Mouse (Mus musculus): ENCODE data around the gene Adamtsl4. TPM values are rescaled to one million over a fixed set of nuclear protein-coding genes. Genes with fewer than 3 reads are reported as not detected.
"Not testable (repeated sequence)": the region's sequence is repeated elsewhere in the genome, so short reads cannot be mapped to it uniquely, and the experiment has no call there.

The Adamtsl4 gene
- polyA plus RNA-seq, 1 experiment from 2014 or later = 1.0 TPM

GRCm38 (mm10) chr3:95695796-95696195 is 8.1 kb upstream of the Adamtsl4 start:
- Histone ChIP-seq H3K4me3 (no peak overlapping the region), H3K36me3 (no peaks in the 10 kb centered on the region), H3K27ac (no peak overlapping the region), H3K27me3 (no peaks in the 10 kb centered on the region), H3K4me2 (no peak overlapping the region), H3K9ac (no peak overlapping the region), H3K4me1 (replicated peaks) (peaks cover 25% of the 10 kb centered on the region), H3K9me3 (no peaks in the 10 kb centered on the region)
- 21% methylated on average over 3 of the region's 3 CpGs for WGBS
- no peak for ATAC-seq (ENCODE audit: low FRiP score)

- no peak overlapping the region for H3K4me2 ChIP-seq
- no peaks in the 10 kb centered on the region for H3K9me3 ChIP-seq
- H3K27ac ChIP-seq = no peak overlapping the region
- H3K27me3 ChIP-seq = no peaks in the 10 kb centered on the region
- H3K4me3 ChIP-seq = no peak overlapping the region
- no peak for ATAC-seq (ENCODE audit: low FRiP score)
- 91% methylated on average over 11 of the region's 11 CpGs for WGBS
- no peak overlapping the region for H3K9ac ChIP-seq
- H3K36me3 ChIP-seq = no peaks in the 10 kb centered on the region
- H3K4me1 ChIP-seq (replicated peaks) = peaks cover 20% of the 10 kb centered on the region
These were observed 7.3 kb upstream of the Adamtsl4 start for GRCm38 (mm10) chr3:95694808-95695703.

GRCm38 (mm10) chr3:95693821-95694807 is 6.4 kb upstream of the Adamtsl4 start:
- Histone ChIP-seq H3K9ac (no peak overlapping the region), H3K36me3 (no peaks in the 10 kb centered on the region), H3K4me2 (no peak overlapping the region), H3K27me3 (no peaks in the 10 kb centered on the region), H3K4me1 (replicated peaks) (peaks cover 14% of the 10 kb centered on the region), H3K9me3 (no peaks in the 10 kb centered on the region), H3K27ac (no peak overlapping the region), H3K4me3 (no peak overlapping the region)
- ATAC-seq (ENCODE audit: low FRiP score) = no peak
- 58% methylated on average over 11 of the region's 11 CpGs for WGBS

- Histone ChIP-seq H3K4me1 (replicated peaks) (peaks cover 22% of the 10 kb centered on the region), H3K27ac (no peak overlapping the region), H3K9me3 (no peaks in the 10 kb centered on the region), H3K36me3 (no peaks in the 10 kb centered on the region), H3K27me3 (no peaks in the 10 kb centered on the region), H3K4me3 (no peak overlapping the region), H3K9ac (no peak overlapping the region), H3K4me2 (no peak overlapping the region)
- no peak for ATAC-seq (ENCODE audit: low FRiP score)
- WGBS = 87% methylated on average over 6 of the region's 6 CpGs
These were observed 5.0 kb upstream of the Adamtsl4 start for GRCm38 (mm10) chr3:95692677-95693076.

- 89% methylated on average over 2 of the region's 2 CpGs for WGBS
- H3K9ac ChIP-seq; H3K27ac ChIP-seq; H3K4me2 ChIP-seq; H3K9me3 ChIP-seq; H3K4me3 ChIP-seq; H3K36me3 ChIP-seq; ATAC-seq (ENCODE audit: low FRiP score): not testable (repeated sequence)
- Histone ChIP-seq H3K4me1 (replicated peaks) (peaks cover 23% of the 10 kb centered on the region), H3K27me3 (peaks cover 11% of the 10 kb centered on the region; the same call in 1 of the 2 replicates)
These were observed 2.8 kb upstream of the Adamtsl4 start for GRCm38 (mm10) chr3:95690552-95690951.

- no peaks in the 10 kb centered on the region for H3K9me3 ChIP-seq
- 39% methylated on average over 2 of the region's 2 CpGs for WGBS
- no peak overlapping the region for H3K4me3 ChIP-seq
- H3K27ac ChIP-seq = no peak overlapping the region
- no peaks in the 10 kb centered on the region for H3K36me3 ChIP-seq
- H3K4me1 ChIP-seq (replicated peaks) = peaks cover 22% of the 10 kb centered on the region
- H3K9ac ChIP-seq = no peak overlapping the region
- peaks cover 11% of the 10 kb centered on the region; the same call in 1 of the 2 replicates for H3K27me3 ChIP-seq
- H3K4me2 ChIP-seq = no peak overlapping the region
- no peak for ATAC-seq (ENCODE audit: low FRiP score)
These were observed 2.2 kb upstream of the Adamtsl4 start for GRCm38 (mm10) chr3:95689940-95690339.

- Histone ChIP-seq H3K27me3 (peaks cover 11% of the 10 kb centered on the region; the same call in 1 of the 2 replicates), H3K27ac (no peak overlapping the region), H3K4me3 (no peak overlapping the region), H3K4me1 (replicated peaks) (peaks cover 22% of the 10 kb centered on the region), H3K4me2 (no peak overlapping the region), H3K9me3 (no peaks in the 10 kb centered on the region), H3K36me3 (no peaks in the 10 kb centered on the region), H3K9ac (no peak overlapping the region)
- 33% methylated on average over 11 of the region's 11 CpGs for WGBS
- no peak for ATAC-seq (ENCODE audit: low FRiP score)
These were observed 1.6 kb upstream of the Adamtsl4 start for GRCm38 (mm10) chr3:95689171-95689915.

GRCm38 (mm10) chr3:95687168-95687523 is 571 bp downstream of the Adamtsl4 start:
- Histone ChIP-seq H3K4me2 (peak overlapping the region; percentile 73), H3K4me3 (peak overlapping the region; percentile 41), H3K36me3 (no peaks in the 10 kb centered on the region), H3K4me1 (replicated peaks) (peaks cover 22% of the 10 kb centered on the region), H3K9ac (peak overlapping the region; percentile 67), H3K9me3 (no peaks in the 10 kb centered on the region), H3K27me3 (peaks cover 11% of the 10 kb centered on the region; the same call in 1 of the 2 replicates), H3K27ac (no peak overlapping the region)
- WGBS = 9% methylated on average over 4 of the region's 4 CpGs
- ATAC-seq (ENCODE audit: low FRiP score) = peak; percentile 12; the same call in 1 of the 2 replicates

GRCm38 (mm10) chr3:95686492-95687167 is 1.1 kb downstream of the Adamtsl4 start:
- H3K4me1 ChIP-seq (replicated peaks) = peaks cover 23% of the 10 kb centered on the region
- no peaks in the 10 kb centered on the region for H3K36me3 ChIP-seq
- no peaks in the 10 kb centered on the region for H3K9me3 ChIP-seq
- H3K9ac ChIP-seq = peak overlapping the region; percentile 67
- ATAC-seq (ENCODE audit: low FRiP score) = no peak
- H3K27ac ChIP-seq = no peak overlapping the region
- peak overlapping the region; percentile 73 for H3K4me2 ChIP-seq
- peaks cover 11% of the 10 kb centered on the region; the same call in 1 of the 2 replicates for H3K27me3 ChIP-seq
- H3K4me3 ChIP-seq = no peak overlapping the region
- WGBS = 48% methylated on average over 9 of the region's 10 CpGs

GRCm38 (mm10) chr3:95685701-95686100 is 2.0 kb downstream of the Adamtsl4 start:
- WGBS = 84% methylated on average over 2 of the region's 2 CpGs
- H3K4me3 ChIP-seq = no peak overlapping the region
- no peak overlapping the region for H3K4me2 ChIP-seq
- no peak overlapping the region for H3K27ac ChIP-seq
- H3K9ac ChIP-seq = no peak overlapping the region
- H3K9me3 ChIP-seq = no peaks in the 10 kb centered on the region
- peaks cover 11% of the 10 kb centered on the region; the same call in 1 of the 2 replicates for H3K27me3 ChIP-seq
- no peak for ATAC-seq (ENCODE audit: low FRiP score)
- H3K4me1 ChIP-seq (replicated peaks) = peaks cover 32% of the 10 kb centered on the region
- no peaks in the 10 kb centered on the region for H3K36me3 ChIP-seq

GRCm38 (mm10) chr3:95685301-95685700 is 2.4 kb downstream of the Adamtsl4 start:
- no peak for ATAC-seq (ENCODE audit: low FRiP score)
- no peak overlapping the region for H3K27ac ChIP-seq
- no peak overlapping the region for H3K4me2 ChIP-seq
- H3K9me3 ChIP-seq = no peaks in the 10 kb centered on the region
- no peak overlapping the region for H3K4me3 ChIP-seq
- no peaks in the 10 kb centered on the region for H3K36me3 ChIP-seq
- H3K9ac ChIP-seq = no peak overlapping the region
- WGBS = 78% methylated on average over 4 of the region's 4 CpGs
- peaks cover 11% of the 10 kb centered on the region; the same call in 1 of the 2 replicates for H3K27me3 ChIP-seq
- peaks cover 34% of the 10 kb centered on the region for H3K4me1 ChIP-seq (replicated peaks)

Data from hindbrain, embryonic 13.5 days (tissue).